Mouse (Mus musculus) liver, embryonic 14.5 days (tissue): Measurements from ENCODE around the gene Mindy1.

ENCODE experiments used
- CTCF ChIP-seq: IDR thresholded peaks from 2 replicates; pipeline ENCODE4 v1.5.1; 2016; ENCODE audit warnings: antibody characterized with exemption, low read depth, control low read depth
- EP300 ChIP-seq: IDR thresholded peaks from 2 replicates; pipeline ENCODE4 v1.6.1; 2016; ENCODE audit warnings: antibody characterized with exemption, low read depth

DNA sequence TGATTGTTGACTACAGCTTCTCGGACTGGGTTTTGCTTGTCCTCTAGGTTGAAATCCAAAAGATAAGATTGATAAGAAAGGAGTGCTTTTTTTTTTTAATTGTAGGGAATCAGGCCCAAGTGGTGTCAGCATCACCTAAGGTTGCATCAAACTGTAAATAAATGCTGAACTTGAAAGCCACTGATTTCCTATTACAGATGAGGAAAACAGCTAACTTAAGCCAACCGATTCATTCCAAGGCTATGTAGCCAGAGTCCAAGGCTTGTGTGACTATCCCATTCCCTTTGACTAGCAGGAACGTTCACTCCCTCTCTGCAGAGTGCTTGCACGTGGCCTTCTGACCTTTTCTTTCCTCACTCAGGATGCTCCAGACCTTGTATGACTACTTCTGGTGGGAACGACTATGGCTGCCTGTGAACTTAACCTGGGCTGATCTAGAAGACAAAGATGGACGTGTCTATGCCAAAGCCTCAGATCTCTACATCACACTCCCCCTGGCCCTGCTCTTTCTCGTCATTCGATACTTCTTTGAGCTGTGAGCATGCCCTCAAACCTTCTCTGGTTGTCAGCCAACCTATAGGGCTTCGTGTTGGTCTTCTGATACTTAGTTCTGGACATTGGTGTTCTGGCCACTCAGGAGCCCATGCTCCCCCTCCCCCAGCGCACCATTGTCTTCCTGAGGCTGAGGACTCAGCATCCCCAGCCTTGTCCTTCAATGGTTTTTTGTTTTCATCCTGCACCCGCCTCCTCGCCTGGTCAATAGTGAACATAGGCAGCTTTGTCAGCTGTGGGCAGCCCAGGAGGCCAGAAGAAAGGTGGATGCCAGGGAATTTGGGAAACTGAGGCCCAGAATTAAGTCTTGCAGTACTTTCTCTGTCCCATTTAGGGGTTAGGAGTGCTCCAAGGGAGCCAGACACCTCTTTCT, 38.8 kb downstream of the Mindy1 start:
- TF ChIP-seq CTCF: no peak
- TF ChIP-seq EP300: no peak
